Mouse (Mus musculus): ENCODE results near the gene Smarca5. TPM values are rescaled to one million over a fixed set of nuclear protein-coding genes. Genes with fewer than 3 reads are reported as not detected.

The Smarca5 gene
- polyA plus RNA-seq (2014; fragmentation: Illumina TruSeq; extraction: RNeasy Lipid Tissue Mini Kit (QIAGEN cat#74804); ENCODE audit: low read depth, low replicate concordance): 24.9 TPM

GRCm38 (mm10) chr8:80739155-80739924, at the start of gene Smarca5:
TSS of gene Smarca5 (minus strand) at chr8:80739497.

Other genes with a start within 250 kb of the Smarca5 start
- 0.27 TPM for gene Gypa, start 245.7 kb downstream of the Smarca5 start, polyA plus RNA-seq (2014; fragmentation: Illumina TruSeq; extraction: RNeasy Lipid Tissue Mini Kit (QIAGEN cat#74804); ENCODE audit: low read depth, low replicate concordance)
- 0.48 TPM for gene Frem3, start 128.4 kb downstream of the Smarca5 start, polyA plus RNA-seq (2014; fragmentation: Illumina TruSeq; extraction: RNeasy Lipid Tissue Mini Kit (QIAGEN cat#74804); ENCODE audit: low read depth, low replicate concordance)
- 25.1 TPM for gene Gab1, start 141.0 kb upstream of the Smarca5 start, polyA plus RNA-seq (2014; fragmentation: Illumina TruSeq; extraction: RNeasy Lipid Tissue Mini Kit (QIAGEN cat#74804); ENCODE audit: low read depth, low replicate concordance)

Measured in adipose tissue, adult 10 weeks (tissue).